Mouse (Mus musculus): ENCODE measurements at regions not wholly inside any gene's neighbourhood (a gene's known extent, or its start where the extent isn't known, plus 50 kb on each side); places are given as distances from the start of the nearest gene placed in this dataset.

- TF ChIP-seq CTCF (IDR thresholded peaks at IDR 0.05; ENCODE audit: insufficient read depth, low read length) (no peak), POLR2A (IDR thresholded peaks at IDR 0.05; ENCODE audit: borderline replicate concordance, extremely low read depth, low read depth, low read length) (no peak)
Measured at GRCm38 (mm10) chr4:93496871-93497270, 161.6 kb upstream of the Tusc1 start.
